Mouse (Mus musculus) ES-CJ7 (cell line): ENCODE results near the gene Fubp3.

Source experiments
- DNase-seq: peaks from one replicate; pipeline ENCODE4 v3.0.0; 2011; ENCODE audit warnings: low read depth, low spot score

Fubp3 gene

GRCm38 (mm10) chr2:31619208-31619607 lies 46.8 kb downstream of the Fubp3 start:
- DNase-seq, result peak; percentile 41

GRCm38 (mm10) chr2:31633531-31633930 lies 61.1 kb downstream of the Fubp3 start:
- no peak for DNase-seq

GRCm38 (mm10) chr2:31635281-31636137 lies 63.1 kb downstream of the Fubp3 start:
- DNase-seq, result peak; percentile 86

- DNase-seq, result peak; percentile 21
Measured at GRCm38 (mm10) chr2:31636138-31636741, 63.8 kb downstream of the Fubp3 start.

GRCm38 (mm10) chr2:31636742-31637141 lies 64.3 kb downstream of the Fubp3 start:
- DNase-seq, result peak; percentile 48

GRCm38 (mm10) chr2:31637311-31637710 lies 64.9 kb downstream of the Fubp3 start:
- DNase-seq, result no peak

- peak; percentile 50 for DNase-seq
Measured at GRCm38 (mm10) chr2:31637807-31638206, 65.4 kb downstream of the Fubp3 start.

GRCm38 (mm10) chr2:31638581-31639465 lies 66.4 kb downstream of the Fubp3 start:
- DNase-seq, result peak; percentile 67

- DNase-seq, result no peak
Measured at GRCm38 (mm10) chr2:31639466-31639760, 67.0 kb downstream of the Fubp3 start.

- peak; percentile 39 for DNase-seq
Measured at GRCm38 (mm10) chr2:31639901-31640608, 67.6 kb downstream of the Fubp3 start, which contains the start of gene Prdm12. TSS of gene Prdm12 (plus strand) at chr2:31640037.

GRCm38 (mm10) chr2:31640609-31641507 lies 68.4 kb downstream of the Fubp3 start:
- DNase-seq, result no peak

- DNase-seq, result peak; percentile 61
Measured at GRCm38 (mm10) chr2:31641508-31641830, 69.0 kb downstream of the Fubp3 start.

- no peak for DNase-seq
Measured at GRCm38 (mm10) chr2:31641929-31642328, 69.5 kb downstream of the Fubp3 start.

- peak; percentile 52 for DNase-seq
Measured at GRCm38 (mm10) chr2:31653971-31654853, 81.8 kb downstream of the Fubp3 start.

- peak; percentile 60 for DNase-seq
Measured at GRCm38 (mm10) chr2:31654854-31655559, 82.6 kb downstream of the Fubp3 start.

GRCm38 (mm10) chr2:31656374-31656773 lies 83.9 kb downstream of the Fubp3 start:
- DNase-seq, result no peak

GRCm38 (mm10) chr2:31662939-31663803 lies 90.7 kb downstream of the Fubp3 start:
- peak; percentile 34 for DNase-seq

GRCm38 (mm10) chr2:31663804-31664180 lies 91.3 kb downstream of the Fubp3 start:
- DNase-seq, result no peak
